Mouse (Mus musculus) left cerebral cortex, postnatal 10 days (tissue): ENCODE results near the gene Il1f6. TPM values are rescaled to one million over a fixed set of nuclear protein-coding genes. Genes with fewer than 3 reads are reported as not detected.
"Not testable (repeated sequence)": the region's sequence is repeated elsewhere in the genome, so short reads cannot be mapped to it uniquely, and the experiment has no call there.

ENCODE experiments used
- DNase-seq, 2 experiments: peaks; one replicate each; pipeline ENCODE4 v3.0.0; 2021 to 2022; ENCODE audit warnings: low spot score in 2 of 2, mixed read lengths in 1 of 2; ENCODE audit errors: extremely low spot score in 1 of 2
- intact Hi-C: fragments of 180-260 bp; cut with DNase I; formaldehyde crosslinking; loops from one replicate; pipeline ENCODE4 v1.15.1; 2025
- total RNA-seq, 2 experiments: library from RNA; stranded (reverse); gene quantifications; 2 replicates each; pipeline ENCODE4 v1.2.3; 2021

Gene Il1f6
- total RNA-seq = not detected

DNA sequence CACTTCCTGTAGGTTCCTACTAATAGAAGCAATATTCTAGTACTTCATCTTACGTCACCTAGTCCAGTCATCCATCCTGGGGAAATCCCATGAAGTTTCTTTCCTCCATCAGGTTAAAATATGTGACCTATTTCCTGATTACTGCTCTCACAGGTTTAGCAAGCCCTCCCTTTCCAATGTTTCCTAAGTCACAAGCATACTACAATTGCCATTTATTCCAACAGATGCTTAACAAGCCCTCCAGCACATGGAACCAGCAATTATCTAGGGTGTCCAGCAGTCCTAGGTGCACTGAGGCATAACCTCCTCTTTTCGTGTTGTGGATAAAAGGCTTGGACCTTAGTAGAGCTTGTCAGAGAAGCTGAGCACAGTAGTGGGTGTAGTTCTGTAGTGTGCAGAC, at the start of gene Il1f6:
Il1f6 (plus strand) TSS at position 301 of the 400 bp plus-strand sequence.
- intact Hi-C loops = no loop called here

DNA sequence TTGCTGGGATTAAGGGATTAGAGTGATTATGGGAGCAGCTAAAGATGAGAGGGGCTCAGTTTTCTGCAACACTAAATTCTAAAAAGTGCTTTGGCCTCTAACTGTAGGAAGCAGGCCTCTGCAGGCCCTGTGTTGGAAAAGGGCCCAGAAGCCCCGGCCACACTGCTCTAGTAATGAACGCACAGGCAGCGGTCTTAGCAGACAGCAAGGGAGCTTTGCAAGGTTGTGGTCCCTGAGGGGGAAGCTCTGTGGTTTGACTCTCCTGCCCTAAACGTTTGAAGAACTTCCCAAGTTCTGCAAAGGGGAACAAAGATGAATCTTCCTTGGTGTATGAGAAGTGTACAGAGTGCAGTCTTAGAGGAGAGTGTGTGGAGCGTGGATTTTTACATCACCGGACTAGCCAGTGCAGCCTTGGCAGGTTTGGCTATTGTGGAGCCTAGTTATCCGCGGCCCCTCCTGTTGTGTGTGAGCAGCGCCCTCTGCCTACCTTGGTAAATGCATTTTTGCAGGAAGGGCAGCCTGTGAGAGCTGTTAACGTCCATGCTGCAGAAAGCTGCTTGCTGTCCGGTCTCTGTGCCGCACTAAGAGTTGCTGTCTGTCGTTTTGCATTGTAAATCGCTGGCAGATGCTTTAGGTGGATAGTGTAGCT, 33.4 kb upstream of the Il1f6 start:
- intact Hi-C loops = not testable (repeated sequence)
- peak; percentile 23 to 47 for DNase-seq

More for the DNA sequence above, at the start of gene Il1f6:
- no peak for DNase-seq

DNA sequence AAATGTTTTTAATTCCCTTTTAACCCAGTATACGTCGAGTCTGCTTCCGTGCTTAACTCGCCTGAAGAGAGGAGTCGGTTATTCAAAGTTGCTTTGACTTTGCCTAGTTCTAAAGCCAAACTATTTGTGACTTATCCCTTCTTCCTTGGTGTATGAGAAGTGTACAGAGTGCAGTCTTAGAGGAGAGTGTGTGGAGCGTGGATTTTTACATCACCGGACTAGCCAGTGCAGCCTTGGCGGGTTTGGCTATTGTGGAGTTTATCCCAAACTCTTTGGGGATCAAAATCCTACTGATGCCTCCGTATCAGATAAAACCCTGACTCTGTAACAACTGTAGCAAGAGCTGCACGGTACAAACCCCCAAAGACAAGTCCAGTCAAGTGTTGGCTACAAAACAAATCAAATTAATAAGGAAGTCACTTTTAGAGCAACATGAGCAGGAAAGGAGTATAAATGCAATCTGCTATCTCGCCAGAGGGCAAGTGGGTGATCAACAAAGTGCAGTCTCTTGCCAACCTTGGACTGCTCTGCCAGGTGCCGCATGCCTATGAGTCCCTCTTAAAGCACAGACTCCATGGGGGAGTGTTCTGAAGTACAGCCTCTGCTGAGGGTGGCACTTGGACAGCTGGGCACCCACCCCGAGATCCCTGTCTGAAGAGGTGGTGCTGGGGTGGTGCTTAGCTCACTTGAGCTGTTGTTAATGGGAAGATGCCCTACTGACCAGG, 32.6 kb upstream of the Il1f6 start:
- DNase-seq, intact Hi-C loops: not testable (repeated sequence)

DNA sequence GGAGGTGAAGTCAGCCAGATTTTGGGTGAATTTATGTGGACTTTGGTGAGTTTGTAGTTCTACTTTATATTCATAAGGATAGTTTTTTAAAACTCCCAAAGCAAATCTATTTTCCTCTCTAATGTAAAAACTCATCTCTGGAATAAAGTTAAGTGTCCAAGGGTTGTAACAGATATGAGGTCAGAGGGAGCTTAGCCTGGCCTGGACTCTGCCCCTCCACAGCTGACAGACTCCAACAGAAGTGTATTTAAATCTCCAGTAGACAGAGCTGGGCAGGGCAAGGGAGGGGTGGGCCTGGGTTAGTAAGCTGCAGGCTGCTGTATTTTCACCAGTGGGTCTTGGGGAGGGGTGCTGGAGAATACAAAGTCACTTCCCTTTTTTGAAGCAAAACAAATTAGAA, 31.1 kb upstream of the Il1f6 start:
- intact Hi-C loops, DNase-seq: not testable (repeated sequence)

DNA sequence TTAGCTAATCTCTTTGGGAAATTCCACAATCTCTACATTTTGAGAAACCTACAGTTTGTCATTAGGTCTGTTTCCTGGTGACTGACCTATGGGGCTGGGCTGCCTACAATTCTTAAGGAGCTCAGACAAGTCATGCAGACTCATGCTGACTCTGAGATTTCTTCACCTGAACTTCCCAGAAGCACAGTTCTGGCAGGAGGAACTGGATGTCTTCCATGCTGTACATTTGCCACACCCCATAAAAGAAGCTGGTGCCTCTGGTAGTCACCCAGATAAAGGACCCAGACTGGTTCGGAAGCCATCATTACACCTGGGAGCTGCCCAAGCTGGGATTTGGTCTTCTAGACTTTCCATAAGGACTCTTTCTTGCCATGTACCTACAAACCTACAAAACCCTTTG, 29.0 kb upstream of the Il1f6 start, which contains the start of gene Il1f9:
Il1f9 (plus strand) TSS at position 301 of the 400 bp plus-strand sequence.
- intact Hi-C loops = no loop called here
- DNase-seq = no peak

DNA sequence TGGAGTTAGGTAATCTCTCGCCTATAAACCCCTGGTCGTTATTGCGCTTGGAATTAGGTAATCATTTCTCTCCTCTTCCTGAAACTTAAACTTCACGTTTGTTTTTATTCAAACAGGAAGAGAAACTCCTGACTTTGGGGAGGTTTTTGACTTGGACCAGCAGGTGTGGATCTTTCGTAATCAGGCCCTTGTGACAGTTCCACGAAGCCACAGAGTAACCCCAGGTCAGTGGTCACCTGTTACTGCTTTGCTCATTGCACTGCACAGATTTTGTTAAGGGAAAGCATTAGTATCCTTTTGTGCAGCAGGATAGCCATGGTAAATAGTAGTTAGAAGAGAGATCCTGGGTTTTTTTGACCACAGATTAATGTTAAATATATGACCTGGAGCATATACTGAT, 27.6 kb upstream of the Il1f6 start:
- intact Hi-C loops = no loop called here

DNA sequence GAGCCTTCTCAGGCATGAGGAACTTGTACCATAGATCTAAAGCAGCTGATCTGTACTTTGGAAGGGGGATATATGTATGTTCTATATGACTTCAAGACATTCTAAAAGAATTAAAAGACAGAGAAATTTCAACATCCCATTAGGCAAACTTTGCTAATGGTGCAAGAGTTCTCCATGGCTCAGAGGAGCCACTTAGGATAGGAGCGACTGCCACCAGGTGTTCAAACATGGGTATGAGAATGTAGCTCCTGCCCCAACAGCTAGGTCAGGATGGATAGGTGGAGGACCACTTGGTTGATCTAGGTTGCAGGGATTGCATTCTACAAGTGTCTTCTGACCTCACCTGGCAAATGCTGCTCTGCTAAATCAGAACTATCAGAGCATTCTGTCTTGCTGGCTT, 27.0 kb upstream of the Il1f6 start:
- DNase-seq = no peak
- intact Hi-C loops = no loop called here

More for the DNA sequence above, 27.6 kb upstream of the Il1f6 start:
- no peak for DNase-seq

DNA sequence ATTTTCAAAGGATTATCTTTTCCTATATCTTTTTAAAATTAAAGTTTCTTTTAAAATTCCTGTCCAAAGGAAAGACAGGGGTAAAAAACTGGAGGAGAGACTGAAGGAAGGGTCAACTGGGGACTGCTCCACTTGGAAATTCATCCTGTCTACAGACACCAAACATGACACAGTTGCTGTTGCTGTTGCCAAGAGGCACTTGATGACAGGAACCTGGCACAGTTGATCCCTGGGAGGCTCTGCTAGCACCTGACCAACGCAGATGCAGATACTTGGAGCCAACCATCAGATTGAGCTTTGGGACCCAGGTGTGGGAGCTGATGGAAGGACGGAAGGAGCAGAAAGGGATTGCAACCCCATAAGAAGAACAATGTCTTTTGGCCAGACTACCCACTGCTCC, 12.0 kb downstream of the Il1f6 start:
- DNase-seq = no peak
- intact Hi-C loops = no loop called here

DNA sequence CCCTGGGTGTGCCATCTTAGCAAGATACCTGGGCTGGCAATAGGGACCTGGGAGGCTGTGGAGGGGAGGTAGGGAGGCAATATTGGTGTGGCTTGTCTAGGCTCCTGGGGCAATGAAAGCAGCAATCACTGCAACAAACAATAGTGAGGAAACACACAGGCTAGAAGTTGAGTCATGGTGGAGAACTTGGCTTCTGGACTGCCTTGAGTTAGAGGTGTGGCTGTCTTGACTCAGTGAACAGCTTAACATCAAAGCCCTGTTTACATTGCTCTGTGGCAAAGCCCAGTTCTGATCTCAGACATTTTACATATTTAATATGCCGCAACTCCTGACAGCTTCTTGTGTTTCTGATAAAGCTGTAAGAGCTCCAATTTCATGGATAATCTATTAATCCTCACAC, 52.3 kb downstream of the Il1f6 start:
- intact Hi-C loops = no loop called here

DNA sequence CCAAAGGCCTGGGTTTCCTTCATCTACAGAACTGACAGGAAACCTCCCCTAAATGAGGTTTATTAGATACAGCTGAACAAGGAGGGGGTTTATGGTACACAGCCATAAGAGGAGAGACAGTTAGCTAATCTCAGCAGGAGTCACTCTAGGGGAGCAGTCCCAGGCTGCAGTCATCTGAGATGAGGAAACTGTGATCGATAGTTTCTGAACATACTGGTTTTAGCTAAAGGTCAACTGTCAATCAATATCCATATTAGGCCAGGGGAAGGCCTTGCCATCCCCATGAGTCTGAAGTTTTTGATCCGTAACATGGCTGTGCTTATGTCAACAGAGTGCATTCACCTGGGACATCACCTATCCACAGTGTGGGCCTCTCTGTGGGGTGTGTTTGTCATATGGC, 58.4 kb downstream of the Il1f6 start:
- intact Hi-C loops = no loop called here
- no peak for DNase-seq

More for the DNA sequence above, 52.3 kb downstream of the Il1f6 start:
- no peak for DNase-seq

DNA sequence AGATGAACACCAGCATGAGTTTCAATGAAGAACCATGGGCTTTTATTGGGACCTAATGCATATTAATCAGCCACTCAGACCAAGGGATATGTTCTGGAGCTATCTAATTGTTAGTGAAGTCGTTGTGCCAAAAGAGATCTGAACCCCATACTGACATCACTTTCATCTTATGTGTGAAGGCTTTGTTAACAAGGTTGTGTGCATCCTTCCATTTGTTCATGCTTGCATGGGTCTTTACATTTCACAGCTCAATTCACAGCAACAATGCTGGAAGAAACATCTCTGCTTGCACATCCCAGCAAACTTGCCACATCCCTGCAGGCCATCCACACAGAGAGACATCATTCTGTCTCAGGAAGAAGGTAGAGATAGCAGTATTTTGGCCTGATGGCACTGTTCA, 59.9 kb downstream of the Il1f6 start:
- no peak for DNase-seq
- intact Hi-C loops = no loop called here

Other genes starting within 250 kb of the Il1f6 start
- gene Hnmt, start 166.0 kb upstream of the Il1f6 start, total RNA-seq = 10 to 100 TPM; 30.9 to 33.3 TPM
- gene Tbpl2, start 118.8 kb upstream of the Il1f6 start, total RNA-seq = not detected
- gene Il1f8, start 62.3 kb upstream of the Il1f6 start, total RNA-seq = not detected
- gene Il1f9, start 28.9 kb upstream of the Il1f6 start, total RNA-seq = not detected
- not detected for gene Il1f5, start 61.5 kb downstream of the Il1f6 start, total RNA-seq
- gene Il1f10, start 75.8 kb downstream of the Il1f6 start, total RNA-seq = not detected
- not detected for gene Il1rn, start 121.4 kb downstream of the Il1f6 start, total RNA-seq
- 1 to 10 TPM in 1 of 2 experiments, under 1 TPM in 1; 0.67 to 2.0 TPM for gene Psd4, start 152.2 kb downstream of the Il1f6 start, total RNA-seq